Mouse (Mus musculus) urinary bladder, adult 2 months (tissue): Measurements from ENCODE around the gene Drd5. TPM values are rescaled to one million over a fixed set of nuclear protein-coding genes. Genes with fewer than 3 reads are reported as not detected.

Source experiments
- DNase-seq: peaks from one replicate; pipeline ENCODE4 v3.0.0; 2022; ENCODE audit warnings: low spot score
- polyA plus RNA-seq: library from polyadenylated mRNA; depleted of rRNA; stranded (reverse); fragments of >200 nt; gene quantifications from 2 replicates; pipeline ENCODE4 v1.2.3, GENCODE M21; 2012; rRNA removed

Drd5 gene
- polyA plus RNA-seq, 1 experiment: not detected

- DNase-seq: no peak
Measured at GRCm38 (mm10) chr5:38350351-38350929, 31.3 kb downstream of the Drd5 start.

- DNase-seq: no peak
Measured at GRCm38 (mm10) chr5:38356927-38357326, 37.8 kb downstream of the Drd5 start.

- no peak for DNase-seq
Measured at GRCm38 (mm10) chr5:38359716-38360115, 40.5 kb downstream of the Drd5 start.

GRCm38 (mm10) chr5:38364396-38364795, 45.2 kb downstream of the Drd5 start:
- DNase-seq: no peak

GRCm38 (mm10) chr5:38365521-38365920, 46.4 kb downstream of the Drd5 start:
- DNase-seq: no peak

- no peak for DNase-seq
Measured at GRCm38 (mm10) chr5:38366650-38367470, 47.7 kb downstream of the Drd5 start.

GRCm38 (mm10) chr5:38371308-38371707, 52.1 kb downstream of the Drd5 start:
- no peak for DNase-seq

Other genes starting within 250 kb of the Drd5 start
- gene Nsg1, start 159.5 kb upstream of the Drd5 start, polyA plus RNA-seq: 13.9 and 16.9 TPM in 2 replicates
- 10.1 and 10.6 TPM in 2 replicates for gene Zbtb49, start 98.9 kb upstream of the Drd5 start, polyA plus RNA-seq
- gene Lyar, start 98.9 kb upstream of the Drd5 start, polyA plus RNA-seq: 25.1 and 28.0 TPM in 2 replicates
- gene Tmem128, start 59.2 kb upstream of the Drd5 start, polyA plus RNA-seq: 40.9 and 56.6 TPM in 2 replicates
- 0.01 and 0.06 TPM in 2 replicates for gene Otop1, start 43.4 kb upstream of the Drd5 start, polyA plus RNA-seq
- 3.3 and 3.7 TPM in 2 replicates for gene Slc2a9, start 183.8 kb downstream of the Drd5 start, polyA plus RNA-seq
- gene Wdr1, start 243.9 kb downstream of the Drd5 start, polyA plus RNA-seq: 279 and 284 TPM in 2 replicates